Mouse (Mus musculus) heart, embryonic 14.5 days (tissue): Measurements from ENCODE around the gene Rbks. TPM values are rescaled to one million over a fixed set of nuclear protein-coding genes. Genes with fewer than 3 reads are reported as not detected.

Experiments used
- ATAC-seq: fragments of 200-750 bp; cut with Nextera tagmentation; 2 replicates; pipeline ENCODE4 v1.8.0; 2017; ENCODE audit warnings: low read depth, moderate TSS enrichment; ENCODE audit not compliant: insufficient number of reproducible peaks, insufficient read depth, low FRiP score
- H3K27ac ChIP-seq, 2 experiments: fragments of 200-500 bp in 1 of 2; fragments of 300-500 bp in 1 of 2; sonication (generic) in 1 of 2; replicated peaks in 1 of 2; 2 replicates each; pipeline ENCODE4 v1.5.1; 2012 to 2014; ENCODE audit warnings: low read depth in 2 of 2, low read length in 2 of 2, control low read depth in 1 of 2, mild to moderate bottlenecking in 1 of 2, mixed read lengths in 1 of 2; ENCODE audit not compliant: control insufficient read depth in 1 of 2, insufficient read depth in 1 of 2
- H3K27me3 ChIP-seq: fragments of 300-500 bp; sonication (generic); 2 replicates; pipeline ENCODE4 v1.6.1; 2014; ENCODE audit warnings: mild to moderate bottlenecking, low read length, control low read depth; ENCODE audit not compliant: control insufficient read depth, insufficient read depth
- H3K36me3 ChIP-seq: fragments of 300-500 bp; sonication (generic); 2 replicates; pipeline ENCODE4 v1.6.1; 2014; ENCODE audit warnings: mild to moderate bottlenecking, control low read depth, low read length, mixed read lengths; ENCODE audit not compliant: control insufficient read depth, insufficient read depth
- H3K4me1 ChIP-seq, 2 experiments: fragments of 200-500 bp in 1 of 2; fragments of 300-500 bp in 1 of 2; sonication (generic) in 1 of 2; 2 replicates each; pipeline ENCODE4 v1.6.1; 2012 to 2014; ENCODE audit warnings: low read length in 2 of 2, control low read depth in 1 of 2, mixed read lengths in 1 of 2; ENCODE audit not compliant: control insufficient read depth in 2 of 2, insufficient read depth in 2 of 2
- H3K4me2 ChIP-seq: fragments of 300-500 bp; sonication (generic); 2 replicates; pipeline ENCODE4 v1.6.1; 2014; ENCODE audit warnings: mild to moderate bottlenecking, low read length
- H3K4me3 ChIP-seq, 2 experiments: fragments of 200-500 bp in 1 of 2; fragments of 300-500 bp in 1 of 2; sonication (generic) in 1 of 2; 2 replicates each; pipeline ENCODE4 v1.5.1; 2012 to 2014; ENCODE audit warnings: low read length in 2 of 2, mild to moderate bottlenecking in 2 of 2, control low read depth in 1 of 2, low read depth in 1 of 2, moderate library complexity in 1 of 2; ENCODE audit not compliant: control insufficient read depth in 1 of 2, insufficient read depth in 1 of 2
- H3K9ac ChIP-seq: fragments of 300-500 bp; sonication (generic); 2 replicates; pipeline ENCODE4 v1.6.1; 2014; ENCODE audit warnings: mild to moderate bottlenecking, low read length
- H3K9me3 ChIP-seq: fragments of 300-500 bp; sonication (generic); 2 replicates; pipeline ENCODE4 v1.6.1; 2016; ENCODE audit warnings: low read length, control low read depth; ENCODE audit not compliant: control insufficient read depth
- WGBS: fragments of 180-500 bp; shearing (Covaris S2); extraction: QIAGEN DNeasy Blood & Tissue Kit; methylation state at CpG from one replicate; pipeline ENCODE4 v1.1.7; 2014; 5-methylcytosine and 5-hydroxymethylcytosine counted together
- polyA plus RNA-seq: library from polyadenylated mRNA; unstranded; fragments of >200 nt; fragmentation: Nextera tagmentation; extraction: Ambion mirVana; gene quantifications from 2 replicates; pipeline ENCODE4 v1.2.1, GENCODE M21; 2014

Rbks gene
- polyA plus RNA-seq, 1 experiment from 2014 or later = 3.6 TPM

DNA sequence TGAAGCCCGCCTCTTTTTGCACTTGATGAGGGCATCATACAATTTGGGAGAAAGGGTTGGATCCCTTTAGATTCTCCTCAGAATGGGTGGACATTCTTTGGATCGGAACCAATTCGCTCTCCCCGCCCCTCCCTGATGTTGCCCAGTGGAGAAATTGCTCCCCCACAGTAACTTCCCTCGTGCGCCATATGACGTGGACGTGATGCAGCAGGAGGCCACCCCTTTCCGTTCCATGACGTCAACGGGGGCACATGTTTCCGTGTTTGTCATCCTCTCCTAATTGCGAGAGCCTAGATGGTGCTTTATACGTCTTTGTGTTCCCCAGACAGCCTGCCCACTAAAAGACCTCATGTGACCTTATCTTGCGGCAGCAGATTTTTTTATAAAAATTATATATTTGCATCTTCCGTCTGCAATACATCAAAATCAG, 885 bp upstream of the Rbks start:
- Histone ChIP-seq H3K4me3 (peak overlapping the region; percentile 84 to 89), H3K36me3 (peaks cover 17% of the 10 kb centered on the region), H3K9ac (peak overlapping the region; percentile 91), H3K9me3 (no peaks in the 10 kb centered on the region), H3K27me3 (no peaks in the 10 kb centered on the region), H3K27ac (peak overlapping the region; percentile 92 to 94), H3K4me1 (peaks cover 2 to 6% of the 10 kb centered on the region in 2 experiments; a peak in 3 of 4 replicates), H3K4me2 (peak overlapping the region; percentile 79)
- ATAC-seq = peak; percentile 74
- WGBS = 5% methylated on average over 16 of the region's 16 CpGs

DNA sequence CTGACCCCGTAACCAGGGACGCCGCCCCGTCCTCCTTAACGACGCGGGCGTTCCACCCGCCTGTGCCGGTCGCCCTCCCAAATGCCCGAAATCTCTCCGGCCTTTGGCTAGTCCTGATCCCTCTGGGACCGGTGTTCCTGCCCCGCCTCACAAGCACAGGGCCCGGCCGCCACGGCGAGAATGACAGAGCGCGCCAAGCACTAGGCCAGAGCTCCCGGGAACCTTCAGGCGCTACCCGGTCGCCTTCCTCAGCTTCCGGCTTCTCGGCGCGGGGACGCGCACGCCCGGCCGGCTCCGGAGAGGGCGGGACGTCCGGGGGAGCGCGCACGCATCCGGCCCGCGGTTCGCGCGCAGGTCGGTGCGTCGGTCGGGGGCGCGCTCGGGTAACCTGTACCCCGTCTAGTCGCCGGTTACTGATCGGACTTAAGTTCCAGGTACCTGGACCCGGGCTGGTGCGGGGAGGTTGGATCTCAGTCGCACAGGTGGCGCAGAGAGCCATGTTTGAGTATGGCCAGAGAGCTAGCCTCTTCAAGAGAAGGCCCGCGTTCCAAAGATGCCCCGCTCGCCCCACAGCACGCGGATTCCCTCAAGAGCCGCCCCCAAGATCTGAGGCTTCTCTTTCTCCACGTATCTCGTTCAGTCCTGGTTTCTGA, 343 bp upstream of the Rbks start, which contains the start of gene Babam2:
Gene Babam2 (plus strand): TSS at position 41 of the 653 bp plus-strand sequence.
- peaks cover 12% of the 10 kb centered on the region for H3K36me3 ChIP-seq
- peak; percentile 93 for ATAC-seq
- under 1% methylated on average over 71 of the region's 71 CpGs for WGBS
- peaks cover 2 to 6% of the 10 kb centered on the region in 2 experiments; a peak in 3 of 4 replicates for H3K4me1 ChIP-seq
- peak within 1 kb of the TSS; percentile 84 to 89 for H3K4me3 ChIP-seq
- no peaks in the 10 kb centered on the region for H3K9me3 ChIP-seq
- peak within 1 kb of the TSS; percentile 92 to 94 for H3K27ac ChIP-seq
- H3K27me3 ChIP-seq = no peaks in the 10 kb centered on the region
- H3K9ac ChIP-seq = peak within 1 kb of the TSS; percentile 91
- H3K4me2 ChIP-seq = peak within 1 kb of the TSS; percentile 79

DNA sequence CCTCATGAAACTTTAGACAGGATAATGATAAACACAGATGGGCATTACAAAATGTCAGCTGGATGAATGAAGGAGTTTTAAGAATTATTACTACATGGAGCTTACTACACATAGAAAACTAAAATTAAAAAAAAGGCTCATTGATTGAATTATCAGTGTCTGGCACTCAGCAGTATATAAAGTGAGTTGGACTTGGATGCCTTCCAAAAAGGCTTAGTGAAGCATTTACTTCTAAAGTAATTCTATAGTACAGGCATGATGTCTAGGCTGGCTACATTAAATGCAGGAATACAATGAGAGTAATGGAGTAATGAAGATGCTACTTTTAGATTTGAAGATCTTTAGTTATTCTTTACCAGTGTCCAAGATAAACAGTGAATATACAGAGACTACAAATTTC, 4.2 kb downstream of the Rbks start:
- no peak overlapping the region for H3K4me2 ChIP-seq
- H3K4me1 ChIP-seq = peaks cover 4 to 9% of the 10 kb centered on the region in 2 experiments; a peak in 3 of 4 replicates
- H3K27me3 ChIP-seq = no peaks in the 10 kb centered on the region
- H3K27ac ChIP-seq = no peak overlapping the region
- no peaks in the 10 kb centered on the region for H3K36me3 ChIP-seq
- no peak overlapping the region for H3K4me3 ChIP-seq
- no peaks in the 10 kb centered on the region for H3K9me3 ChIP-seq
- H3K9ac ChIP-seq = no peak overlapping the region
- ATAC-seq = no peak

DNA sequence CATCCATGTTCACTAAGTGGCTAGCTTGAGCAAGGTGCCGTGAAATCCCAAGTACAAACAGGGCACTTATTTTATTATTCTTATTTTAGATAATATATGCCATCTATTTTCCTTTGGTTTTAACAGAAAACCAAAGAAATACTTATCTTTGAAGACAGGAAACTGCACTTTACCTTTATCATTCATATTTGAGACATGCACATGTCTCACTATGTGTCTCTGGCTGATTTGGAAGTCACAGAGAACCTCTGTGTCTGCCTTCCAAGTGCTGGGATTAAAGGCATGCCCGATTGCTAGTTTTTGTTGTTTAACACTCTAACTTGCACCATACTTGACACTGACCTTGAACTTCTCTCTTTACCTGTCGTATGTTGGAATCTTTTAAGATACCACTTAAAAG, 9.5 kb downstream of the Rbks start:
- ATAC-seq = no peak
- no peaks in the 10 kb centered on the region for H3K9me3 ChIP-seq
- no peak overlapping the region for H3K4me2 ChIP-seq
- H3K4me3 ChIP-seq = no peak overlapping the region
- H3K27ac ChIP-seq = no peak overlapping the region
- H3K9ac ChIP-seq = no peak overlapping the region
- no peaks in the 10 kb centered on the region for H3K27me3 ChIP-seq
- H3K36me3 ChIP-seq = no peaks in the 10 kb centered on the region
- H3K4me1 ChIP-seq = peaks cover 3 to 5% of the 10 kb centered on the region in 2 experiments; a peak in 2 of 4 replicates
- WGBS = 80% methylated on average over 3 of the region's 3 CpGs

DNA sequence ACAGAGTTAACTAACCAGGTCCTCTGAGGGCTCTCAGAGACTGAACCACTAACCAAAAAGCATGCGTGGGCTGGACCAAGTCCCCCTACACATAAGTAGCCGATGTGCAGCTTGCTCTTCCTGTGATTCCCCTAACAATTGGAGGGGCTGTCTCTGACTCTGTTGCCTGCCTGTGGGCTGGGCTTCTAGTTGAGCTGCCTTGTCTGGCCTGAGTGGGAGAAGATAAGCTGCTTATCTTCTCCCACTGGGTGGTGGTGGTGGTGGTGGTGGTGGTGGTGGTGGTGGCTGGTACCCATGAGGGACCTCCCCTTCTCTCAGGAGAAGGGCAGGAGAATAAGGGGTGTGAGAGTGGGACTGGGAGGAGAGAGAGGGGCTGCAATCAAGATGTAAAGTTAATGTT, 11.4 kb downstream of the Rbks start:
- 51% methylated on average over 2 of the region's 2 CpGs for WGBS
- H3K9me3 ChIP-seq = no peaks in the 10 kb centered on the region
- no peak for ATAC-seq
- no peaks in the 10 kb centered on the region for H3K36me3 ChIP-seq
- no peak overlapping the region for H3K9ac ChIP-seq
- H3K4me3 ChIP-seq = no peak overlapping the region
- no peak overlapping the region for H3K27ac ChIP-seq
- peaks cover 0 to 2% of the 10 kb centered on the region in 2 experiments; a peak in 1 of 4 replicates for H3K4me1 ChIP-seq
- no peak overlapping the region for H3K4me2 ChIP-seq
- no peaks in the 10 kb centered on the region for H3K27me3 ChIP-seq

DNA sequence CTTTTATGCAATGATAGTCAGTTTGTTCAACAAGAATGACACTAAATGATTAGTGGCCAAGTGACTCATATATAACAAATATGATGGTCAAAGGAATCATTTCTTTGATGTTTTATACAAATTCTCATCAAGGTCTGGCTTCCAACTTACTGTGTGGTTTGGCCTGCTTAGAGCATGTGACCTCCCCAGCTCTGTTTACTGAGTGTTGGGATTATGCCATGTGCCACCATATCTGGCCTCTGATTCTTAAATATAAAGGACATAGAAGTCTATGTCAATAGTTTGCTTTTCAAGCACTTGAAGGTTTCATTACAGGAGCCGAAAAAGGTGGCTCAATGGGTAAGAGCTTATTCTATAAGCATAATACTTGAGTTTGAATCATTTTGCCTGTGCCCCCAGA, 15.1 kb downstream of the Rbks start:
- Histone ChIP-seq H3K27ac (no peak overlapping the region), H3K4me3 (no peak overlapping the region), H3K9me3 (no peaks in the 10 kb centered on the region), H3K27me3 (no peaks in the 10 kb centered on the region), H3K36me3 (no peaks in the 10 kb centered on the region), H3K4me2 (no peak overlapping the region), H3K9ac (no peak overlapping the region), H3K4me1 (peaks cover 0 to 2% of the 10 kb centered on the region in 2 experiments; a peak in 1 of 4 replicates)
- 83% methylated on average over 1 of the region's 1 CpGs for WGBS
- ATAC-seq = no peak

DNA sequence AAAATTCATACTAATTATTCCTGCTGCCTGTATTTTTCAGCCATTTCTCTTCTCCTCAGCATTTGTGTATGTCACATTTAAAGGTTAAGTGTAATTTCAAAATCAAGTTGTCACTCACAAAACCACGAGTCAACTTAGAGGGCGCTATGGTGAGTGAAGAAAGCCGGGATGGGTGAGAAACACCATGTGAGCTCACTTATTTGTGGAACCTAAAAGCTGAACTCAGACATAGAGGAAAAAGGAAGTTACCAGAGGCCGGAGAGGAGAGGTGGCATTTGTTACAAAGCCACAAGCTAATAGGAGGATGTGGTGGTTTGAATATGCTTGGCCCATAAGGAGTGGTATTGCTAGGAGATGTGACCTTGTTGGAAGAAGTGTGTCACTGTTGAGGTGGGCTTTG, 17.2 kb downstream of the Rbks start:
- H3K27me3 ChIP-seq = no peaks in the 10 kb centered on the region
- H3K36me3 ChIP-seq = no peaks in the 10 kb centered on the region
- H3K27ac ChIP-seq = no peak overlapping the region
- no peaks in the 10 kb centered on the region for H3K4me1 ChIP-seq
- H3K9me3 ChIP-seq = no peaks in the 10 kb centered on the region
- no peak for ATAC-seq
- WGBS = 75% methylated on average over 4 of the region's 4 CpGs
- no peak overlapping the region for H3K4me2 ChIP-seq
- no peak overlapping the region for H3K9ac ChIP-seq
- H3K4me3 ChIP-seq = no peak overlapping the region

DNA sequence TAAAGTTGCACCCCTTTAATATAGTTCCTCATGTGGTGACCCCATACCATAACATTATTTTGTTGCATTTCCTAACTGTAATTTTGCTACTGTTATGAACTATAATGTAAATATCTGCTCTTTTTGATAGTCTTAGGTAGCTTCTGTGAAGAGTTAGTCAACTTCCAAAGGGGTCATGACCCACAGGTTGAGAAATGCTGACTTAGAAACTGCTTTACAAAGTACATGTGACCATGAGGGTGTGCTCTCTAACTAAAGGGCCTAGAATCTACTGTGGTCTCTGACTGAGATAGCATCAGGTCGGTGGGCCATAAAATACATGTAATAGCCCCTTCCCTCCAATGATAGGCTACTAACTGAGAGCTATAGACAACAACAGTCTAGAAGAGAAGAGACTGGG, 19.4 kb downstream of the Rbks start:
- no peaks in the 10 kb centered on the region for H3K9me3 ChIP-seq
- peaks cover 0 to 7% of the 10 kb centered on the region in 2 experiments; a peak in 1 of 4 replicates for H3K4me1 ChIP-seq
- no peaks in the 10 kb centered on the region for H3K27me3 ChIP-seq
- H3K27ac ChIP-seq = no peak overlapping the region
- no peak overlapping the region for H3K9ac ChIP-seq
- no peak overlapping the region for H3K4me2 ChIP-seq
- H3K4me3 ChIP-seq = no peak overlapping the region
- H3K36me3 ChIP-seq = no peaks in the 10 kb centered on the region
- WGBS = 83% methylated on average over 1 of the region's 1 CpGs
- ATAC-seq = no peak
